Mouse (Mus musculus): ENCODE results near the gene Gng3. TPM values are rescaled to one million over a fixed set of nuclear protein-coding genes. Genes with fewer than 3 reads are reported as not detected.
"Not testable (repeated sequence)": the region's sequence is repeated elsewhere in the genome, so short reads cannot be mapped to it uniquely, and the experiment has no call there.

Gene Gng3
- polyA plus RNA-seq, 1 experiment from 2014 or later = 520 TPM

- H3K4me1 ChIP-seq (replicated peaks; ENCODE audit: control insufficient read depth, insufficient read depth, low read length) = peaks cover 10% of the 10 kb centered on the region; the same call in 1 of the 2 replicates
- 1% methylated on average over 59 of the region's 59 CpGs for WGBS
- H3K27me3 ChIP-seq (ENCODE audit: control insufficient read depth, insufficient read depth, low read length) = no peaks in the 10 kb centered on the region
- H3K36me3 ChIP-seq (replicated peaks; ENCODE audit: control insufficient read depth, insufficient read depth) = peaks cover 35% of the 10 kb centered on the region
- H3K27ac ChIP-seq = peak within 1 kb of the TSS; percentile 83
- DNase-seq (ENCODE audit: low spot score) (peak; percentile 93), ATAC-seq (ENCODE audit: low FRiP score) (peak; percentile 97)
- H3K4me3 ChIP-seq (replicated peaks; ENCODE audit: low read length) = peak within 1 kb of the TSS; percentile 59
- H3K9me3 ChIP-seq (ENCODE audit: control insufficient read depth, low read length) = no peaks in the 10 kb centered on the region
- peak within 1 kb of the TSS; percentile 77 for H3K9ac ChIP-seq
- peak within 1 kb of the TSS; percentile 85 for H3K4me2 ChIP-seq (replicated peaks)
Measured at GRCm38 (mm10) chr19:8871267-8872186, 32.5 kb upstream of the Gng3 start, which contains the start of gene Ubxn1. Gene Ubxn1 (plus strand): TSS chr19:8871496.

- peak overlapping the region; percentile 59 for H3K4me3 ChIP-seq (replicated peaks; ENCODE audit: low read length)
- peak overlapping the region; percentile 83 for H3K27ac ChIP-seq
- H3K36me3 ChIP-seq (replicated peaks; ENCODE audit: control insufficient read depth, insufficient read depth) = peaks cover 28% of the 10 kb centered on the region
- no peaks in the 10 kb centered on the region for H3K27me3 ChIP-seq (ENCODE audit: control insufficient read depth, insufficient read depth, low read length)
- ATAC-seq (ENCODE audit: low FRiP score) (peak; percentile 38), DNase-seq (ENCODE audit: low spot score) (no peak)
- H3K9me3 ChIP-seq (ENCODE audit: control insufficient read depth, low read length) = no peaks in the 10 kb centered on the region
- H3K4me2 ChIP-seq (replicated peaks) = peak overlapping the region; percentile 59
- 58% methylated on average over 9 of the region's 9 CpGs for WGBS
- peak overlapping the region; percentile 77 for H3K9ac ChIP-seq
- peaks cover 10% of the 10 kb centered on the region; the same call in 1 of the 2 replicates for H3K4me1 ChIP-seq (replicated peaks; ENCODE audit: control insufficient read depth, insufficient read depth, low read length)
Measured at GRCm38 (mm10) chr19:8870838-8871237, 31.8 kb upstream of the Gng3 start.

- not testable (repeated sequence) for H3K9me3 ChIP-seq (ENCODE audit: control insufficient read depth, low read length); H3K27ac ChIP-seq; ATAC-seq (ENCODE audit: low FRiP score); H3K27me3 ChIP-seq (ENCODE audit: control insufficient read depth, insufficient read depth, low read length); DNase-seq (ENCODE audit: low spot score)
- Histone ChIP-seq H3K4me2 (replicated peaks) (peak overlapping the region; percentile 59), H3K9ac (peak overlapping the region; percentile 77; the same call in 1 of the 2 replicates), H3K4me3 (replicated peaks; ENCODE audit: low read length) (peak overlapping the region; percentile 59), H3K36me3 (replicated peaks; ENCODE audit: control insufficient read depth, insufficient read depth) (peaks cover 24% of the 10 kb centered on the region), H3K4me1 (replicated peaks; ENCODE audit: control insufficient read depth, insufficient read depth, low read length) (peaks cover 10% of the 10 kb centered on the region; the same call in 1 of the 2 replicates)
- 84% methylated on average over 3 of the region's 3 CpGs for WGBS
Measured at GRCm38 (mm10) chr19:8870381-8870780, 31.4 kb upstream of the Gng3 start.

- Histone ChIP-seq H3K27me3 (ENCODE audit: control insufficient read depth, insufficient read depth, low read length) (no peaks in the 10 kb centered on the region), H3K4me3 (replicated peaks; ENCODE audit: low read length) (no peak overlapping the region), H3K4me1 (replicated peaks; ENCODE audit: control insufficient read depth, insufficient read depth, low read length) (no peaks in the 10 kb centered on the region), H3K36me3 (replicated peaks; ENCODE audit: control insufficient read depth, insufficient read depth) (no peaks in the 10 kb centered on the region), H3K9ac (no peak overlapping the region), H3K4me2 (replicated peaks) (no peak overlapping the region), H3K9me3 (ENCODE audit: control insufficient read depth, low read length) (no peaks in the 10 kb centered on the region), H3K27ac (no peak overlapping the region)
- WGBS = 80% methylated on average over 6 of the region's 6 CpGs
- no peak for DNase-seq (ENCODE audit: low spot score)
- no peak for ATAC-seq (ENCODE audit: low FRiP score)
Measured at GRCm38 (mm10) chr19:8864265-8864664, 25.3 kb upstream of the Gng3 start.

GRCm38 (mm10) chr19:8859018-8859417, 20.0 kb upstream of the Gng3 start:
- DNase-seq (ENCODE audit: low spot score) = no peak
- no peaks in the 10 kb centered on the region for H3K9me3 ChIP-seq (ENCODE audit: control insufficient read depth, low read length)
- no peak overlapping the region for H3K9ac ChIP-seq
- WGBS = 23% methylated on average over 1 of the region's 1 CpGs
- no peaks in the 10 kb centered on the region for H3K4me1 ChIP-seq (replicated peaks; ENCODE audit: control insufficient read depth, insufficient read depth, low read length)
- H3K27me3 ChIP-seq (ENCODE audit: control insufficient read depth, insufficient read depth, low read length) = no peaks in the 10 kb centered on the region
- no peak overlapping the region for H3K4me3 ChIP-seq (replicated peaks; ENCODE audit: low read length)
- no peak overlapping the region for H3K4me2 ChIP-seq (replicated peaks)
- no peaks in the 10 kb centered on the region for H3K36me3 ChIP-seq (replicated peaks; ENCODE audit: control insufficient read depth, insufficient read depth)
- no peak overlapping the region for H3K27ac ChIP-seq
- no peak for ATAC-seq (ENCODE audit: low FRiP score)

- no peak overlapping the region for H3K27ac ChIP-seq
- no peaks in the 10 kb centered on the region for H3K36me3 ChIP-seq (replicated peaks; ENCODE audit: control insufficient read depth, insufficient read depth)
- H3K9ac ChIP-seq = no peak overlapping the region
- no peak overlapping the region for H3K4me2 ChIP-seq (replicated peaks)
- DNase-seq (ENCODE audit: low spot score) (no peak), ATAC-seq (ENCODE audit: low FRiP score) (no peak)
- H3K4me3 ChIP-seq (replicated peaks; ENCODE audit: low read length) = no peak overlapping the region
- H3K27me3 ChIP-seq (ENCODE audit: control insufficient read depth, insufficient read depth, low read length) = no peaks in the 10 kb centered on the region
- WGBS = 42% methylated on average over 4 of the region's 4 CpGs
- H3K4me1 ChIP-seq (replicated peaks; ENCODE audit: control insufficient read depth, insufficient read depth, low read length) = no peaks in the 10 kb centered on the region
- H3K9me3 ChIP-seq (ENCODE audit: control insufficient read depth, low read length) = no peaks in the 10 kb centered on the region
Measured at GRCm38 (mm10) chr19:8857689-8858088, 18.7 kb upstream of the Gng3 start.

GRCm38 (mm10) chr19:8853117-8853516, 14.1 kb upstream of the Gng3 start:
- DNase-seq (ENCODE audit: low spot score) (no peak), ATAC-seq (ENCODE audit: low FRiP score) (no peak)
- Histone ChIP-seq H3K4me2 (replicated peaks) (no peak overlapping the region), H3K9ac (no peak overlapping the region), H3K36me3 (replicated peaks; ENCODE audit: control insufficient read depth, insufficient read depth) (peaks cover 10% of the 10 kb centered on the region), H3K4me3 (replicated peaks; ENCODE audit: low read length) (no peak overlapping the region), H3K27me3 (ENCODE audit: control insufficient read depth, insufficient read depth, low read length) (no peaks in the 10 kb centered on the region; the same call in 1 of the 2 replicates), H3K9me3 (ENCODE audit: control insufficient read depth, low read length) (no peaks in the 10 kb centered on the region), H3K27ac (no peak overlapping the region), H3K4me1 (replicated peaks; ENCODE audit: control insufficient read depth, insufficient read depth, low read length) (no peaks in the 10 kb centered on the region)
- WGBS = 80% methylated on average over 3 of the region's 3 CpGs

- WGBS = 63% methylated on average over 10 of the region's 10 CpGs
- Histone ChIP-seq H3K9me3 (ENCODE audit: control insufficient read depth, low read length) (no peaks in the 10 kb centered on the region), H3K36me3 (replicated peaks; ENCODE audit: control insufficient read depth, insufficient read depth) (peaks cover 16% of the 10 kb centered on the region), H3K27me3 (ENCODE audit: control insufficient read depth, insufficient read depth, low read length) (no peaks in the 10 kb centered on the region; the same call in 1 of the 2 replicates), H3K27ac (no peak overlapping the region), H3K4me1 (replicated peaks; ENCODE audit: control insufficient read depth, insufficient read depth, low read length) (no peaks in the 10 kb centered on the region), H3K4me2 (replicated peaks) (no peak overlapping the region), H3K4me3 (replicated peaks; ENCODE audit: low read length) (no peak overlapping the region), H3K9ac (no peak overlapping the region)
- no peak for DNase-seq (ENCODE audit: low spot score)
- no peak for ATAC-seq (ENCODE audit: low FRiP score)
Measured at GRCm38 (mm10) chr19:8852236-8852928, 13.4 kb upstream of the Gng3 start.

- H3K27ac ChIP-seq = no peak overlapping the region
- DNase-seq (ENCODE audit: low spot score) = no peak
- no peaks in the 10 kb centered on the region for H3K9me3 ChIP-seq (ENCODE audit: control insufficient read depth, low read length)
- H3K4me2 ChIP-seq (replicated peaks) = no peak overlapping the region
- H3K4me1 ChIP-seq (replicated peaks; ENCODE audit: control insufficient read depth, insufficient read depth, low read length) = no peaks in the 10 kb centered on the region
- no peak overlapping the region for H3K9ac ChIP-seq
- peaks cover 24% of the 10 kb centered on the region for H3K36me3 ChIP-seq (replicated peaks; ENCODE audit: control insufficient read depth, insufficient read depth)
- 51% methylated on average over 7 of the region's 7 CpGs for WGBS
- no peaks in the 10 kb centered on the region; the same call in 1 of the 2 replicates for H3K27me3 ChIP-seq (ENCODE audit: control insufficient read depth, insufficient read depth, low read length)
- ATAC-seq (ENCODE audit: low FRiP score) = no peak
- no peak overlapping the region for H3K4me3 ChIP-seq (replicated peaks; ENCODE audit: low read length)
Measured at GRCm38 (mm10) chr19:8851639-8852038, 12.6 kb upstream of the Gng3 start.

Data from hindbrain, embryonic 14.5 days (tissue).